Mouse (Mus musculus) heart, postnatal 4 days (tissue): ENCODE measurements around the gene Clec16a. TPM values are rescaled to one million over a fixed set of nuclear protein-coding genes. Genes with fewer than 3 reads are reported as not detected.
A peak's percentile ranks its signal among the peaks of the same experiment; 100 is the strongest.

Experiments used
- DNase-seq: peaks from one replicate; pipeline ENCODE4 v3.0.0; 2021
- total RNA-seq, 2 experiments: library from RNA; stranded (reverse); gene quantifications; 2 replicates each; pipeline ENCODE4 v1.2.3; 2021

The Clec16a gene
- total RNA-seq = 10 to 100 TPM; 40.5 to 42.2 TPM

GRCm38 (mm10) chr16:10544995-10545622, at the start of gene Clec16a:
Clec16a (plus strand) TSS chr16:10545339.
- peak; percentile 97 for DNase-seq

DNA sequence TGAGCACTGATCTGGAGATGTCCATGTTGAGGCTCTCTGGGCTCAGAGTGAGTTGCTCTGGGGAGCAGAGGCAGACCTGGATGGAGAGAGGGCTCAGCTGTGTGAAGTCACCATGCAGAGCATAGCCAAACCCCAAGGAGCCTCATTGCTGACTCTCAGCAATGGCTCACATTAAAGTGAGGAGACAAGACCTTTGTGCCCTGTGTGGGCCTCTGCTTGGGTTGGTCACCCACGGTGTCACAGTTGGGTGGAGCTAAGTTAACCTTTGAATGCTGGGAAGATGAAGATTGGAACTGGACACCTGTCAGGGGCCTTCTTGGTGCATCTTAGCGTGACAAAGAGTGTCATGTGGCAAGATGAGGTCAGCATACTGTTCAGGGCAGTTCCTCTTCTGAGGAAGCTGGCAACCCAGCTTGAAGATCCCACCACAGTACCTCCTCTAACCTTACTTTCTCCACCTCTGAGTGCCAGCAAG, 49.3 kb upstream of the Clec16a start:
- no peak for DNase-seq

DNA sequence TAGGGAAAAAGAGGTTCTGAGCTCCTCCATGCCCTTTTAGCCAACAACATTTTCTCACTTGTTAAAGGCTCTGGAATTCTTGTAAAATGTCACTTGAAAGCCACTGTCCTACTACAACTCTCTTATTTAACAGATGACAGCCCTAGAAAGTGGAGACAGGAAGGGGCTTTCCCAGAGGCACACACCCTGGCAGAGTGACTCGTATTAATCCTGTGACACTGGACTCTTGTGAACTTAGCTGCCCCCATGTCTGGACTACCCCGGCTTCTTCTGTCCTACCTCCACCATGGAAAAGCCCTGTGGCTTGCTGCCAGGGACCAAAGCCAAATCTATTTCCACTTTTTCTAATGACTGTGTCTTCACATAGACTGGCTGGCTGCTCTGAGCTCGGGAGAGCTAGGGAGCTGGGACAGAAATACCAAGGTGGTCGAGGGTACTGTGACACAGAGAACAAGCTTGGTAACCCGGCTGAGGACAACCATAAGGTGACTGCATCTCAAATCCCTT, 47.0 kb upstream of the Clec16a start:
- DNase-seq = peak; percentile 39

DNA sequence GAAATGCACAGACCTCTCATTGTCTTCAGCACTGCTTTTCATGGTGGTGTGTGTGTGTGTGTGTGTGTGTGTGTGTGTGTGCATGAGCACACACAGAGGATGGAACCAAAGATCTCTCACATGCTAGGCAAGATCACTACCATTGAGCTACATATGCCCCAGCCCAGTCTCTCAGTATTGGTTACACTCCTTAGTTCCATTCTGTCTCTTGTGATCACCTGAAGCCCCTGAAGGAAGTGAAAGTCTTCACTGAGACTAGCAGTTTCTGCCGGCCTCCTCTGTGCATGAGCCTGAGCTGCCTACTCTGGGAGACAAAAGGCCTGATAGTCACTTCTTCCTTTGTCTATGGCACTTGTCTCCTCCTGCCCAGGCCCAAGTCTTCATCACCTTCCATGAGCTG, 46.0 kb upstream of the Clec16a start:
- DNase-seq = no peak

DNA sequence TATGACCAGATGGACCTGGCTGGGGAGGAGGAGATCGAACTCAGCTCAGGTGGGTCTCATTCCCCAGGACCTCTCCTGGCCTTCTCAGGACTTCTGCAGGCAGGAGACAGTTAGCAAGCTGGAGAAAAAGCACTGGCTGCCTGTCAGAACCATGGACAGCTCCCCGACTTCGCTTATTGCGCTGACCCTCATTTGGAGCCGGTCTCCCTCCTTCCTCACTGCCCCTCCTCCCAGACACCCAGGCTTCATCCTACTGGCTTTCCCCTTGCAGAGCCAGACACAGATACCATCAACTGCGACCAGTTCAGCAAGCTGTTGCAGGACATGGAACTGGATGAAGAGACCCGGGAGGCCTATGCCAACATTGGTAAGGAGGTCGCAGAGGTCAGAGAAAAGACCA, 43.3 kb upstream of the Clec16a start:
- DNase-seq = peak; percentile 73

DNA sequence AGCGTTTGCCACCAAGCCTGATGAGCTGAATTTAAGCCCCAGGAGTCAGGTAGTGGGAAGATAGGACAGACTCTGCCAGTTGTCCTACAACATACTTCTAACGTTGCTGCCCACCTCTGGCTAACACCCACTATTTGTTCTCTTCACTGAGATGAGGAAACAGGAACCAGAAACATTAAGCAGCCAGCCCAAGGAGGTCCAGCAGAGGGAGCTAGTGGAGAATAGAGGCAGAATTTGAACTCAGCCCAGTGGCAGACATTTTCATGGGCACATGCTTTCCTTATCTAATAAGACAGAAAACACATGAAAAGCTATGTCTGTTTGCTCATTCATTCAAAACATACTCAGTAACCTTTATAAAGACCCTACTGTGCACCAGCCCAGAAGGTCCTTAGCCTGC, 42.1 kb upstream of the Clec16a start:
- no peak for DNase-seq

DNA sequence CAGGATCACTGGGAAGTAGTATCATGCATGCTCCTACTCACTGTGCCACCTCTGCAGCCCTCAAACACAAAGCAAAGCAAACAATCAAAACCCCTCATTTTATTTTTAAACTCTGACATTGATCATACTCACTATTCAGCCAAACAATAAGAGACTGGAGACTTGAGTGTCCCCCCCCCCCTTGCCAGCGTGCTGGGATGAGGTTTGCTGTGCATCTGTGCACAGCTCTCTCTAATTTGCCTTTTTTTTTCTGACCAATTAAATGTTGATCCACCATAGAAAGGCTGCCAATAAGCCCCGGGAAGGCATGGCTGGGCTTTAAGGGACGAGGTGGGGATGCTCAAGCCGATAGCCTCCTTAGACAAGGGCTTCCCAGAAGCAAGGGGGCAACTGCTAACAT, 37.7 kb upstream of the Clec16a start:
- no peak for DNase-seq

DNA sequence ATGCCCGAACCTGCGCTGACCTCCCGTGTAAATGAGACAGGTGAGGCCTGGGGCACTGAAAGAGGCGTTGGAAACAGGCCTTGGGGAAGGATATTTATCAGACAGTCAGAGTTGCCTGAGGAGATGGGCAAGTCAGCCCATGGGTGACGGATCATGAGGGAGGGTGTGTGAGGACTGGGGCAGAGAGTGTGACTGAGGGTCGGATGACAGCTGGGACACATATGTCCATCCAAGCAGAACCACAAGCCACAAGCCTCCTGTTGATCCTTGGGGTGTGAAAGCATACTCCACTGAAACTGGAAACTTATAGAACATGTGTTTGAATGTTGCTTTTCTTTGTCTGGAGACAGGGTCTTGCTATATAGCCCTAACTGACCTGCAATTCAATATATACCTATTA, 36.4 kb upstream of the Clec16a start:
- no peak for DNase-seq

DNA sequence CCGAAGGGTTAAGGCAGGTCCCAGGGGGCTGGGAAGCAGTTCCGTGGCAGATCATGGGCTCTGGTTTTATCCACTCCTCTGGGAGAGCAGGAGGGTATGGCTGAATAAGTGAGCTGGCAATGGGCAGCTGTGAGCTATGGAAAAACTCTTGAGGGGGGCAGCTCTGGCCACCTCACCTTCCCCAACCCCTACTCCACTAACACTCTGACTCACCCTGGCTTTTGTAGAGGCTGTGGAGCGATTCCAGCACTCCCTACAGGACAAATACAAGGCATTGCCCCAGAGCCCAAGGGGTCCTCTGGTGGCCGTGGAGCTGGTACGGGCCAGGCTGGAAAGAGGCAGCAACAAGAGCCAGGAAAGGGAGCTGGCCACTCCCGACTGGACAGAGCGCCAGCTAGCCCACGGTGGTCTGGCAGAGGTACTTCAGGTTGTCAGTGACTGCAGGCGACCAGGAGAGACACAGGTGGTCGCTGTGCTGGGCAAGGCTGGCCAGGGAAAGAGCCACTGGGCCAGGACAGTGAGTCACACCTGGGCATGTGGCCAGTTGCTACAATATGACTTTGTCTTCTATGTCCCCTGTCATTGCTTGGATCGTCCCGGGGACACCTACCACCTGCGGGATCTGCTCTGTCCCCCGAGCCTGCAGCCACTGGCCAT, 34.5 kb upstream of the Clec16a start:
- peak; percentile 51 for DNase-seq

- DNase-seq = no peak
Observed at GRCm38 (mm10) chr16:10511134-10511520, 34.0 kb upstream of the Clec16a start.

DNA sequence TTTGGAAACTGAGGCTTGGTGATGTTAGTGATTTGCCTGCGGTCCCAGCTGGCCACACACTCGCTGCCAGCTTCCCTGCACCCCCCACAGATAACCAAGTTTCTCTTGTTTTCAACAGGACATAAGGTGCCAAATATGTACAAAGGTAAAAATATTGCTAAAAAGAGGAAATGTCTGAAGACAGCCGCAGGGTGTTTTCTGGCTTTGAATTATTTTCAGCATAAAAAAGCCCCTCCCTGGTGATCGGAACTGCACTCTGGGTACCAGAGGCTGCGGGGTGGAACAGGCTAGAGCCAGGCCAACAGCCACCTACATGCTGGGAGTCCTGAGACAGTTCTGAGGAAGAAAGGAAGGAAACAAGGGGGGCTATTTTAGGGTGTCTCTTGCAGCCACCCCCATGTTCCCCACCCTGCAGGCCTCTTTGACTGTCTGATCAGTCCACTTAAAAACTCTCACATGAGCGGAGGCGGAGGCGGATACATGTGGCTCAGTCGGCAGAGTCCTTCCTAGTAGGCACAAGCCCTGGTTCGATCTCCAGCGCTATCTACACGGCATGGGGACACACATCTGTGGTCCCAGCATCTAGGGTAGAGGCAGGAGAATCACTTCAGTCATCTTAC, 29.1 kb upstream of the Clec16a start:
- DNase-seq = no peak

GRCm38 (mm10) chr16:10518030-10518429, 27.1 kb upstream of the Clec16a start:
- no peak for DNase-seq

GRCm38 (mm10) chr16:10520908-10521614, 24.1 kb upstream of the Clec16a start:
- DNase-seq = peak; percentile 93

DNA sequence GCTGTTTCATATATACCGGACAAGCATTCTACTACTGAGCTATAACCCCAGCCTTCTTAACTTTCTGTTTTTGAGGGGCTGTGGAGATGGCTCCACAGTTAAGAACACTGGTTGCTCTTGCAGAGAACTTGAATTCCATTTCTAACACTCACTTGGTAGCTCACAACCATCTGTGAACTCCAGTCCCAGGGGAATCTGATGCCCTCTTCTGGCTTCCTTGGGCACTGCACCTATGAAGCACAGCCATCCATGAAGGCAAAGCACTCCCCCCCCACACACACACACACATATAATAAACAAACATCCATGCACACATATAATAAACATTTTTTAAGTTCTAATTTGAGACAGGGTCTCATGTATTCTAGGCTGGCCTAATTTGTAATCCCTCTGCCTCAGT, 22.3 kb upstream of the Clec16a start:
- peak; percentile 87 for DNase-seq

GRCm38 (mm10) chr16:10523650-10524049, 21.5 kb upstream of the Clec16a start:
- no peak for DNase-seq

DNA sequence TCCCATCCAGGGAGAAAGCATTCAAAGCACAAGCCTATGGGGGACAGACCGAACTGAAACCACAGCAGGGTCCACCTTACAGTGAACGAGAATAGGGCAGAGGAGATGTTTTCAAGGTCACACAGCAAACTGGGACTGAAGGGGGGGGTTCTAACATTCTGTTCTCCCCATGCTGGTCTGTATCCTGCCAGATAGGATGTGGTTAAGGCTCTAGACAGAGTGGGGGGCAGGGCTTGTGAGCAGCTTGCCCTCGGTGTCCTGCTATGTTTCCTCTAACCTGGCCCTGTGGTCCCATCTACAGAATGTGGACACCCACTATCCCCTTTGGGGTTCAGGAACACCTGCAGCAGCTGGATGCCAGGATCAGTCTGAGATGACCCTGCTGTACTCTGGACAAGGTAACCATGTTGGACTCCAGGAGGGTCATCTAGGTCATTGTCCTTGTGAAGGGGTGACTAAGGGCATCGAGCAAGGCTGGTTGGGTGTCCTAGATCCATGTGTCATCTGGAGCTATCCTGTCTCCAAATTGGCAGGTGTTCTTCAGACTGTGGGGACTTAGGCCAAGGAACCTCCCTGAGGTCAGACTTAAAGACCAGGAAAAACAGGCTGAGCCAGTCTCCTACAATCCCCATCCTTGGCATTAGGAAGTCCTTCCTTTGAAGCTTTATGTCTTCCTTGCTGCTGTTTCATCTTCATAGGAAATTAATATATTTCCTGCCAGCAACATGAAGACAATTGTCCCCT, 20.1 kb upstream of the Clec16a start:
- DNase-seq = no peak

GRCm38 (mm10) chr16:10525610-10525980, 19.5 kb upstream of the Clec16a start:
- no peak for DNase-seq

- no peak for DNase-seq
Observed at GRCm38 (mm10) chr16:10527046-10527644, 18.0 kb upstream of the Clec16a start.

GRCm38 (mm10) chr16:10528382-10528781, 16.8 kb upstream of the Clec16a start:
- DNase-seq = no peak

DNA sequence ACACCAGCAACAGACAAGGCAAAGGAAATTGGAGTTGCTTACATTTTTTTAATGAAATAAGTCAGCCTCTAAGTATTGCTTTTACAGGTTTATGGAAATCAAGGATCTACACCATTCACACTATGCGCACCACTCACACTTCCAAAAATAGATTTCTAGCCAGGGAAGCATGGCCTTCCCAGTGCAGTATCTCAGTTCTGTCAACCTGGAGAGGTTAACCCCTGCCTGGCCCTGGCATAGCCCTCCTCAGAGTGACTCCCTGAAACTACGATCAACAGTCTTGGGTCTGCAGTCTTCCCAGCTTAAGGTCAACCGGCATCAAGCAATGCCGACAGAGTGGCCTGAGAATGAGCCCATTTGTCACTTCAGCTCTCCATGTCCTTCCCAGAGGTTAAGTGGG, 15.0 kb upstream of the Clec16a start:
- no peak for DNase-seq

- DNase-seq = no peak
Observed at GRCm38 (mm10) chr16:10533781-10534180, 11.4 kb upstream of the Clec16a start.

GRCm38 (mm10) chr16:10534567-10534966, 10.6 kb upstream of the Clec16a start:
- no peak for DNase-seq
